Mouse (Mus musculus) forebrain, embryonic 11.5 days (tissue): Measurements from ENCODE around the gene Rab36. TPM values are rescaled to one million over a fixed set of nuclear protein-coding genes. Genes with fewer than 3 reads are reported as not detected.

Experiments used
- ATAC-seq: fragments of 200-750 bp; cut with Nextera tagmentation; replicated peaks from 2 replicates; pipeline ENCODE4 v1.8.0; 2017; ENCODE audit warnings: moderate TSS enrichment; ENCODE audit not compliant: low FRiP score
- DNase-seq: peaks from one replicate; pipeline ENCODE4 v3.0.0-alpha.2; 2017; ENCODE audit warnings: low spot score
- H3K27ac ChIP-seq: fragments of 300-500 bp; sonication (generic); 2 replicates; pipeline ENCODE4 v1.5.1; 2014; ENCODE audit warnings: low read depth, low read length
- H3K27me3 ChIP-seq: fragments of 300-500 bp; sonication (generic); 2 replicates; pipeline ENCODE4 v1.6.1; 2014; ENCODE audit warnings: mild to moderate bottlenecking, low read length, mixed read lengths; ENCODE audit not compliant: control insufficient read depth, insufficient read depth
- H3K36me3 ChIP-seq: fragments of 300-500 bp; sonication (generic); 2 replicates; pipeline ENCODE4 v1.6.1; 2014; ENCODE audit warnings: mild to moderate bottlenecking, low read length, moderate library complexity, mixed read lengths; ENCODE audit not compliant: control insufficient read depth, insufficient read depth
- H3K4me1 ChIP-seq: fragments of 300-500 bp; sonication (generic); replicated peaks from 2 replicates; pipeline ENCODE4 v1.6.1; 2014; ENCODE audit warnings: low read length, mixed read lengths; ENCODE audit not compliant: control insufficient read depth, insufficient read depth
- H3K4me2 ChIP-seq: fragments of 300-500 bp; sonication (generic); 2 replicates; pipeline ENCODE4 v1.6.1; 2014; ENCODE audit warnings: low read depth, mild to moderate bottlenecking, low read length, moderate library complexity, mixed read lengths; ENCODE audit not compliant: severe bottlenecking
- H3K4me3 ChIP-seq: fragments of 300-500 bp; sonication (generic); 2 replicates; pipeline ENCODE4 v1.5.1; 2014; ENCODE audit warnings: low read depth, low read length
- H3K9ac ChIP-seq: fragments of 300-500 bp; sonication (generic); 2 replicates; pipeline ENCODE4 v1.6.1; 2014; ENCODE audit warnings: low read length
- H3K9me3 ChIP-seq: fragments of 300-500 bp; sonication (generic); 2 replicates; pipeline ENCODE4 v1.6.1; 2016; ENCODE audit warnings: low read length, mixed read lengths; ENCODE audit not compliant: control insufficient read depth
- WGBS: fragments of 180-500 bp; shearing (Covaris S2); extraction: QIAGEN DNeasy Blood & Tissue Kit; methylation state at CpG from one replicate; pipeline ENCODE4 v1.1.7; 2014; 5-methylcytosine and 5-hydroxymethylcytosine counted together
- polyA plus RNA-seq: library from polyadenylated mRNA; unstranded; fragments of >200 nt; fragmentation: Nextera tagmentation; extraction: Ambion mirVana; gene quantifications from 2 replicates; pipeline ENCODE4 v1.2.1, GENCODE M21; 2014

The Rab36 gene
- polyA plus RNA-seq, 1 experiment from 2014 or later, result 11.9 TPM

DNA sequence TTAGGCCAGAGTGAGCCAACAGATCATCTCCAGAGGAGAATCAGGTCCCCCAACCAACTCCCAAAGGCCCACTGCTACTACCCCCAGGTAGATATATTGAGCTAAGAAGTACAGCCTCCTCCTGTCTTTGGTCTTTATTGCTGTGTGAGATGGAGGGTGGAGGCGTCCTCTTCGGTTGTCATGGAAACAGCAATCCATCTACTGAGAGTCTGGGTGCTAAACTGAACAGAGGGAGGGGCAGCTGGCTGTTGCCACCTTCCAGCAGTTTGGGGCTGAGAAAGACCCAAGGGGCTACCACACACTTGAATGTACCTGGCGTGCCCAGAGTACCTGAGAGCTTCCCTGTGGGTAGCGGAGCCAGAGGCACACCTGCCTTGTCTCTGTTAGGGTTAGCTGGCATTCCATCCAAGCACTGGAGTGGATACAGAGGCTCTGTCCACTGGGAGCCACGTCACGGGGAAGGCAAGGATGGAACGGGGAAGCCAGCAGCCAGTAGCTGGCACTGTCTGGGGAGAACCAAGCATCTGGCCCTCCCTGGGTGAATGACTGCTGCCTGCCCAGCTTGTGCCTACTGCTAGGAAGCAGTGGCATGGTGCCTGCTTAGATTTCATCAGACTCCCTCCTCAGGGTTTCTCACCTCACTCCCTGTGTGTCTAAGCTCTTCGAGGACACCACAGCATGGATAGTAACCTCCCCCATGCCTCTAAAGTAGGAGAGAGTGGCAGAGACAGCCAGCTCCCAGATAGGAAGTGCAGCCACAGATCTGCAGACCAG, 29.8 kb upstream of the Rab36 start:
- Histone ChIP-seq H3K4me3 (no peak overlapping the region), H3K27me3 (no peaks in the 10 kb centered on the region), H3K27ac (no peak overlapping the region), H3K4me2 (no peak overlapping the region), H3K4me1 (no peaks in the 10 kb centered on the region), H3K9me3 (no peaks in the 10 kb centered on the region), H3K36me3 (no peaks in the 10 kb centered on the region), H3K9ac (no peak overlapping the region)
- 65% methylated on average over 8 of the region's 8 CpGs for WGBS
- no peak for DNase-seq
- no peak for ATAC-seq

DNA sequence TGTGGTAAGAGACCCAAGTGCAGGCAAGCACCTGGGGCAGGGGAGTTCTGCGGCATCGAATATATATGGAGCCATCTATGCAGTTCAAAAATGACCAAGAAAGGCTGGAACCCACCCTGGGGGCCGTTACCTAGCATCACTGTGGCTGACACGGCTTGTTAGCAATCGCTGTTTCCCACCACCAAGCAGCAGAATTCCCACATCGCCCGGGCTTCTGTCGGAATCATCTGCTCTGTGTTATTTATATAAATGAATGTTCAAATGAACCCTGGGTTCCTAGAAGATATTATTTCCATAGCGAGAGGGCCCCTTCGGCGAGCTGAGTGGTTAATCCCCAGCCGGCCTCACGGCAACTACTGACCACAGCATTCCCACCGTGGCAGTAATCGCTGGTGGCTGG, 26.2 kb upstream of the Rab36 start:
- Histone ChIP-seq H3K36me3 (no peaks in the 10 kb centered on the region), H3K27ac (no peak overlapping the region), H3K27me3 (no peaks in the 10 kb centered on the region), H3K9ac (no peak overlapping the region), H3K9me3 (no peaks in the 10 kb centered on the region), H3K4me3 (no peak overlapping the region), H3K4me2 (no peak overlapping the region), H3K4me1 (no peaks in the 10 kb centered on the region)
- no peak for ATAC-seq
- WGBS, result 91% methylated on average over 15 of the region's 15 CpGs
- no peak for DNase-seq

DNA sequence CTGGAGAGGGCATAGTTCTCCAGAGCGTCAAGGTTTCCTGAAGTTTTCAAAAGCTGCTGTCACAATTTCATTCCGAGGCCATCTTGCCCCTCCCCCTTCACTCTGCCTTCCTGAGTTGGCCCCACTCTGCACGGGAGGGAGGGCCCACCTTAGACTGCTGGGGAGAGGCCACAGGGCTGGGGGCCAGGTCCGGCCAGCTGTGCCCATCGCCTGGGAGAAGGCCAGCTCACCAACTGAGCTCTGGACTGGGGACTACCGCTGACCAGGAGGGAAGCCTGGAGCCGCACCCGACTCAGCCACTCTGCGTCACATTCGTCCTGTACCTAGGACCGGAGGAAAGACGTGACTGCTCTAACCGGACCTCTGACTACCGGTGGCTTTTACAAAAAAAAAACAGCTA, 21.4 kb upstream of the Rab36 start:
- H3K4me1 ChIP-seq, result no peaks in the 10 kb centered on the region
- H3K9ac ChIP-seq, result no peak overlapping the region
- WGBS, result 73% methylated on average over 14 of the region's 14 CpGs
- H3K27ac ChIP-seq, result no peak overlapping the region
- H3K9me3 ChIP-seq, result no peaks in the 10 kb centered on the region
- no peak overlapping the region for H3K4me2 ChIP-seq
- H3K36me3 ChIP-seq, result no peaks in the 10 kb centered on the region
- no peaks in the 10 kb centered on the region for H3K27me3 ChIP-seq
- no peak overlapping the region for H3K4me3 ChIP-seq
- ATAC-seq (no peak), DNase-seq (no peak)

DNA sequence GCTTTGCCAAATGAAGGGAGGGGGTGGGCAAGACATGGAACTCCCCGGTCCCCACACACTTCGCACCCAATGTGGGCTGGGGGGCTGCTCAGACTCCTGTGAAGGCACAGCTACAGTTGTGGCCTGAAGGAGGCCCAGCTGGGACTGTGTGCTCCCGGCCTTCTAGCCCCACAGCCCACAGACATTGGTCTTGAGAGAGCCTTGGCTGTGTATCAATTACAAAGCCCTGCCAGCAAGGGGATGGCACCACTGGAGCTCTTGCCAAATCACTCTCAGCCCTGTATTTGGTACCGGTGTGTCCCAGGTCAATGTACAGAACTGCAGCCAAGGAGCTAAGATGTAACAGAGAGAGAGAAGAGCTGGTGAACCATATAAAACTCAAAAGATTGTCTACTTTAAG, 20.4 kb upstream of the Rab36 start:
- DNase-seq (no peak), ATAC-seq (no peak)
- Histone ChIP-seq H3K4me1 (no peaks in the 10 kb centered on the region), H3K4me2 (no peak overlapping the region), H3K27me3 (no peaks in the 10 kb centered on the region), H3K9me3 (no peaks in the 10 kb centered on the region), H3K9ac (no peak overlapping the region), H3K27ac (no peak overlapping the region), H3K4me3 (no peak overlapping the region), H3K36me3 (no peaks in the 10 kb centered on the region)
- WGBS, result 92% methylated on average over 4 of the region's 4 CpGs

DNA sequence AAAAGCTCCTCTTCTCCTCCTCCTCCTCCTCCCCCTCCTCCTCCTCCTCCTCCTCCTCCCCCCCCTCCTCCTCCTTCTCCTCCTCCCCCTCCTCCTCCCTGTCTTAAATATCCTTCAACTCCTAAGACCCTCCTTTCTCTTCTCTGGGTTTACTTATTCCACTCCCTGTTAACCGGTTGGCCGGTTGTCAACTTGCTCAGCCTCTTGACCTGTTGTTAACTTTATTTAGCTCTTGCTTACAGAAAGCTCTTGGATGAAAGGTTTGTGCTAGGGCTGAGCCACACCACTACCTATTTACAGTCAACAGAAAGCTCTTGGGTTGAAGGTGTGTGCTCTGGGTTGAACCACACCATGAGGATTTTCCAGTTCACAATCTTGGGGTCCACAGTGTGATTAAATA, 16.6 kb upstream of the Rab36 start:
- 74% methylated on average over 2 of the region's 2 CpGs for WGBS
- ATAC-seq (0 out of 2 replicates have a peak, but pooled peaks have one; percentile 10), DNase-seq (no peak)
- H3K9me3 ChIP-seq, result no peaks in the 10 kb centered on the region
- no peaks in the 10 kb centered on the region for H3K27me3 ChIP-seq
- no peak overlapping the region for H3K27ac ChIP-seq
- H3K4me3 ChIP-seq, result no peak overlapping the region
- H3K4me1 ChIP-seq, result no peaks in the 10 kb centered on the region
- no peak overlapping the region for H3K4me2 ChIP-seq
- no peak overlapping the region for H3K9ac ChIP-seq
- H3K36me3 ChIP-seq, result no peaks in the 10 kb centered on the region

DNA sequence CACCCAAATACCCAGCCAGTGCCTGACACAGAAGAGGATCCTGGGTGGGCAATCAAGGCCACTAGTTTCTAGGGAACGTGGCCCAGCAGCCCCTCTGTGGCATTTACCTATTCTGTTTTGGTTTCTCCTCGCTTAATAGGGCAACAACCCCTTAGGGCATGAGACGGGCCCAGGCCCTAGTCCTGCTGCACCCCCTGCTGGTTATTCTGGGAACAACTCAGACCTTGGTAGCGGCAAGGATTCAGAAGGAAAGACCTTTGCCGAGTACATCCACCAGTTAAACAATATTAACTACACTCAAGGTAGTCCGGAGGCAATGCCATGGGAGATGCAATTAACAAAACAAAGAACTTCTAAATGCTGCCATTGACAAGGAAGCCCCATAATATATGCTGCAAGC, 15.7 kb upstream of the Rab36 start:
- Histone ChIP-seq H3K4me2 (no peak overlapping the region), H3K36me3 (no peaks in the 10 kb centered on the region), H3K27ac (no peak overlapping the region), H3K27me3 (no peaks in the 10 kb centered on the region), H3K9me3 (no peaks in the 10 kb centered on the region), H3K9ac (no peak overlapping the region), H3K4me1 (no peaks in the 10 kb centered on the region), H3K4me3 (no peak overlapping the region)
- ATAC-seq, result peak; percentile 59; the same call in 1 of the 2 replicates
- peak; percentile 85 for DNase-seq
- WGBS, result 17% methylated on average over 6 of the region's 6 CpGs

DNA sequence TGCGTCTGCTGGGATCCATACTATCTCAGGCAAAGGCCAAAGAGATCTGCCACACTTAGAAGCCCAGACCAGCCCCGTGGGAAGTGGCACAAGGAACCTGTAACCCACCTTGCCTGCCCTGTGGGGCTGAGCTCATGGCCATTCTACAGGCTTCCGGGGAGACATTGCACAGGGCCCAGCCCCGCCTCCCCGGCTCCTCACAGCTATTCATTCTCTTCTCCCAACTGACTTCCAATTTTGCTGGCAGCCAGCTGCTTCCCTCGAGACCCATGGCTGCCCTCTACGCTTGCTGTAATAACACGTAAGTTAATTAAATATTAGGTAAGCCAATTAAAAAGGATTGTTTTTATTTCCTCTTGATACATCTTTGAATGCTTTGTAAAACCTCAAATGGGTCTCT, 10.4 kb upstream of the Rab36 start:
- DNase-seq (no peak), ATAC-seq (no peak)
- Histone ChIP-seq H3K4me2 (no peak overlapping the region), H3K4me1 (no peaks in the 10 kb centered on the region), H3K9me3 (no peaks in the 10 kb centered on the region), H3K36me3 (no peaks in the 10 kb centered on the region), H3K27me3 (no peaks in the 10 kb centered on the region), H3K27ac (no peak overlapping the region), H3K9ac (no peak overlapping the region), H3K4me3 (no peak overlapping the region)
- WGBS, result 71% methylated on average over 8 of the region's 8 CpGs

DNA sequence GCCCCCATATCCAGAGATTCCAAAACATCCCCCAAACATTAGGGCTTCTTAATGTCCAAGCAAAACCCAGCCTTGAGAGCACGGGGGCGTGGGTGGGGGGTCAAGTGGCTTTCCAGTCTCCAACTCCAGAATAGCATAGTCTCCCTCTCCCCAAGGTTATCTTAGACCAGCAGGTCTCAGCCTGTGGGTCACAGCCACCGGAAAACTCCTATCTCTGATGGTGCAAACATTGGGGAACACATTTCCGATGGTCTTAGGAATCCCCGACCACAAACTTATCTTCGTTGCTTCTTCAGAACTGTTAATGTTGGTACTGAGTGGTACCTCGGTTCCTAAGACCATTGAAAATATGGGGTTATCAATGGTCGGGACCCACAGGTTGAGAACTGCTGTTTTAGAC, 8.1 kb upstream of the Rab36 start:
- H3K9me3 ChIP-seq, result no peaks in the 10 kb centered on the region
- no peaks in the 10 kb centered on the region; the same call in 1 of the 2 replicates for H3K4me1 ChIP-seq
- H3K4me3 ChIP-seq, result no peak overlapping the region
- 90% methylated on average over 8 of the region's 8 CpGs for WGBS
- no peaks in the 10 kb centered on the region for H3K27me3 ChIP-seq
- H3K4me2 ChIP-seq, result no peak overlapping the region
- H3K9ac ChIP-seq, result no peak overlapping the region
- H3K36me3 ChIP-seq, result no peaks in the 10 kb centered on the region
- ATAC-seq (no peak), DNase-seq (no peak)
- H3K27ac ChIP-seq, result no peak overlapping the region

DNA sequence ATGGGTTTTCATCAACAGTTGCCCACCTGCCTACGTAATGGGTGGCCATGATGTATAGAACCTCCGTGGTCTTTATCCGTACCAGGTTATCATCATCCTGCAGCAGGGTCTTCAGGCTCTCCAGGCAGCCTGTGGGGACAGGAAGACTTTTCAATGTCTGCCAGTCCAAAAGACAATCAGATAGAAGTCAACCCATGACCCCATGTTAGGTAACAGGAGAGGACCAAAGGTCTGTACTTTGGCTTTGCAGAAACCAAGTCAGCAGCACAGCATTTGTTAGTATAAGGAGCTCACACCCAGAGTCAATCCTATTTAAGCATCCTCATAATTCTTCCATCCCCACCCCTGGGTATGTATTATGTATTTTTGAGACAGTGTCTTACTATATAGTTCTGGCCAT, 7.2 kb upstream of the Rab36 start:
- WGBS, result 90% methylated on average over 3 of the region's 3 CpGs
- Histone ChIP-seq H3K9ac (no peak overlapping the region), H3K27ac (no peak overlapping the region), H3K27me3 (no peaks in the 10 kb centered on the region), H3K9me3 (no peaks in the 10 kb centered on the region), H3K4me3 (no peak overlapping the region), H3K4me2 (no peak overlapping the region), H3K4me1 (no peaks in the 10 kb centered on the region; the same call in 1 of the 2 replicates), H3K36me3 (no peaks in the 10 kb centered on the region)
- DNase-seq (no peak), ATAC-seq (no peak)
